Mouse (Mus musculus) kidney, postnatal 0 days (tissue): ENCODE data around the gene Sgsh. TPM values are rescaled to one million over a fixed set of nuclear protein-coding genes. Genes with fewer than 3 reads are reported as not detected.
A peak's percentile ranks its signal among the peaks of the same experiment; 100 is the strongest.

Experiments used
- ATAC-seq: fragments of 200-750 bp; cut with Nextera tagmentation; replicated peaks from 2 replicates; pipeline ENCODE4 v1.8.0; 2017; ENCODE audit warnings: low read depth, moderate number of reproducible peaks, moderate TSS enrichment, moderate library complexity; ENCODE audit not compliant: low FRiP score
- DNase-seq: peaks from one replicate; pipeline ENCODE4 v3.0.0-alpha.2; 2016; ENCODE audit warnings: low spot score
- H3K27ac ChIP-seq: fragments of 300-500 bp; sonication (generic); 2 replicates; pipeline ENCODE4 v1.5.1; 2014; ENCODE audit warnings: mild to moderate bottlenecking
- H3K27me3 ChIP-seq: fragments of 300-500 bp; sonication (generic); 2 replicates; pipeline ENCODE4 v1.6.1; 2014; ENCODE audit warnings: low read length, mixed read lengths; ENCODE audit not compliant: insufficient read depth
- H3K36me3 ChIP-seq: fragments of 300-500 bp; sonication (generic); 2 replicates; pipeline ENCODE4 v1.6.1; 2014; ENCODE audit warnings: low read length, mixed read lengths; ENCODE audit not compliant: insufficient read depth
- H3K4me1 ChIP-seq: fragments of 300-500 bp; sonication (generic); replicated peaks from 2 replicates; pipeline ENCODE4 v1.6.1; 2014; ENCODE audit warnings: antibody characterized with exemption, low read length, mixed read lengths; ENCODE audit not compliant: insufficient read depth
- H3K4me2 ChIP-seq: fragments of 300-500 bp; sonication (generic); 2 replicates; pipeline ENCODE4 v1.6.1; 2014; ENCODE audit warnings: mild to moderate bottlenecking, low read length, moderate library complexity, mixed read lengths
- H3K4me3 ChIP-seq: fragments of 300-500 bp; sonication (generic); replicated peaks from 2 replicates; pipeline ENCODE4 v1.5.1; 2014; ENCODE audit warnings: low read depth, low read length
- H3K9ac ChIP-seq: fragments of 300-500 bp; sonication (generic); 2 replicates; pipeline ENCODE4 v1.6.1; 2014; ENCODE audit warnings: low read depth, low read length
- H3K9me3 ChIP-seq: fragments of 300-500 bp; sonication (generic); replicated peaks from 2 replicates; pipeline ENCODE4 v1.6.1; 2016; ENCODE audit warnings: low read length, inconsistent platforms, mixed read lengths
- CTCF ChIP-seq: IDR thresholded peaks from 2 replicates; pipeline ENCODE4 v1.5.1; 2016; ENCODE audit warnings: antibody characterized with exemption, low read depth, mild to moderate bottlenecking, moderate library complexity
- WGBS: fragments of 180-500 bp; shearing (Covaris S2); extraction: QIAGEN DNeasy Blood & Tissue Kit; methylation state at CpG from one replicate; pipeline ENCODE4 v1.1.7; 2014; 5-methylcytosine and 5-hydroxymethylcytosine counted together
- polyA plus RNA-seq: library from polyadenylated mRNA; unstranded; fragments of >200 nt; fragmentation: Nextera tagmentation; extraction: Ambion mirVana; gene quantifications from 2 replicates; pipeline ENCODE4 v1.2.1, GENCODE M21; 2015

Sgsh gene
- polyA plus RNA-seq, 1 experiment from 2014 or later: 10.1 TPM

- DNase-seq (no peak), ATAC-seq (no peak; the same call in 1 of the 2 replicates)
- no peaks in the 10 kb centered on the region for H3K9me3 ChIP-seq
- no peak overlapping the region for H3K9ac ChIP-seq
- no peaks in the 10 kb centered on the region for H3K4me1 ChIP-seq
- no peaks in the 10 kb centered on the region for H3K27me3 ChIP-seq
- 0 out of 2 replicates have a peak, but pooled peaks cover 11% of the 10 kb centered on the region for H3K36me3 ChIP-seq
- no peak overlapping the region for H3K27ac ChIP-seq
- WGBS: 79% methylated on average over 9 of the region's 9 CpGs
- no peak overlapping the region for H3K4me3 ChIP-seq
- H3K4me2 ChIP-seq: no peak overlapping the region
- TF ChIP-seq CTCF: no peak
Measured at GRCm38 (mm10) chr11:119381631-119382337, 26.4 kb upstream of the Sgsh start.

GRCm38 (mm10) chr11:119378551-119378950 lies 23.2 kb upstream of the Sgsh start:
- Histone ChIP-seq H3K27ac (no peak overlapping the region), H3K4me1 (no peaks in the 10 kb centered on the region)
- DNase-seq: no peak

GRCm38 (mm10) chr11:119377326-119377725 lies 22.0 kb upstream of the Sgsh start:
- 89% methylated on average over 11 of the region's 11 CpGs for WGBS
- DNase-seq: no peak
- Histone ChIP-seq H3K36me3 (0 out of 2 replicates have a peak, but pooled peaks cover 11% of the 10 kb centered on the region), H3K9ac (no peak overlapping the region), H3K4me2 (no peak overlapping the region), H3K4me1 (no peaks in the 10 kb centered on the region), H3K27me3 (no peaks in the 10 kb centered on the region), H3K9me3 (no peaks in the 10 kb centered on the region), H3K27ac (no peak overlapping the region), H3K4me3 (no peak overlapping the region)
- TF ChIP-seq CTCF: no peak
- no peak for ATAC-seq

More at GRCm38 (mm10) chr11:119378551-119378950, 23.2 kb upstream of the Sgsh start:
- no peak overlapping the region for H3K4me3 ChIP-seq
- no peaks in the 10 kb centered on the region for H3K9me3 ChIP-seq
- H3K4me2 ChIP-seq: no peak overlapping the region
- 88% methylated on average over 1 of the region's 1 CpGs for WGBS
- H3K9ac ChIP-seq: no peak overlapping the region
- no peak for ATAC-seq
- no peaks in the 10 kb centered on the region for H3K27me3 ChIP-seq
- 0 out of 2 replicates have a peak, but pooled peaks cover 11% of the 10 kb centered on the region for H3K36me3 ChIP-seq
- no peak for TF ChIP-seq CTCF

- Histone ChIP-seq H3K4me1 (no peaks in the 10 kb centered on the region), H3K4me2 (no peak overlapping the region), H3K27me3 (no peaks in the 10 kb centered on the region), H3K4me3 (no peak overlapping the region), H3K9ac (no peak overlapping the region), H3K27ac (no peak overlapping the region), H3K36me3 (0 out of 2 replicates have a peak, but pooled peaks cover 11% of the 10 kb centered on the region), H3K9me3 (no peaks in the 10 kb centered on the region)
- DNase-seq: peak; percentile 15
- WGBS: 65% methylated on average over 6 of the region's 6 CpGs
- TF ChIP-seq CTCF: no peak
- ATAC-seq: no peak
Measured at GRCm38 (mm10) chr11:119375425-119375824, 20.1 kb upstream of the Sgsh start.

- Histone ChIP-seq H3K36me3 (0 out of 2 replicates have a peak, but pooled peaks cover 7% of the 10 kb centered on the region), H3K9me3 (no peaks in the 10 kb centered on the region), H3K4me2 (no peak overlapping the region), H3K4me3 (no peak overlapping the region), H3K27ac (no peak overlapping the region), H3K27me3 (no peaks in the 10 kb centered on the region), H3K9ac (no peak overlapping the region), H3K4me1 (no peaks in the 10 kb centered on the region)
- TF ChIP-seq CTCF: peak; percentile 90
- peak; percentile 59 for ATAC-seq
- DNase-seq: peak; percentile 78
- WGBS: 34% methylated on average over 11 of the region's 11 CpGs
Measured at GRCm38 (mm10) chr11:119363534-119364145, 8.3 kb upstream of the Sgsh start.

GRCm38 (mm10) chr11:119362769-119363533 lies 7.6 kb upstream of the Sgsh start:
- no peaks in the 10 kb centered on the region for H3K9me3 ChIP-seq
- H3K27me3 ChIP-seq: no peaks in the 10 kb centered on the region
- 0 out of 2 replicates have a peak, but pooled peaks cover 7% of the 10 kb centered on the region for H3K36me3 ChIP-seq
- DNase-seq (no peak), ATAC-seq (0 out of 2 replicates have a peak, but pooled peaks have one; percentile 17)
- TF ChIP-seq CTCF: no peak
- no peak overlapping the region for H3K4me2 ChIP-seq
- no peaks in the 10 kb centered on the region for H3K4me1 ChIP-seq
- no peak overlapping the region for H3K27ac ChIP-seq
- 35% methylated on average over 11 of the region's 11 CpGs for WGBS
- H3K9ac ChIP-seq: no peak overlapping the region
- H3K4me3 ChIP-seq: no peak overlapping the region
